Mouse (Mus musculus) megakaryocyte, embryonic 14.5 days (primary cell): ENCODE data around the gene Gm11444.

Experiments
- FLI1 ChIP-seq: IDR thresholded peaks from 2 replicates; pipeline ENCODE4 v1.6.1; 2012; ENCODE audit warnings: low read length, inconsistent platforms, mixed read lengths
- GATA1 ChIP-seq: IDR thresholded peaks from 3 replicates; pipeline ENCODE4 v1.6.1; 2012; ENCODE audit warnings: mixed read lengths, low read length, inconsistent platforms, borderline replicate concordance

GRCm38 (mm10) chr11:85894136-85894530, 44.0 kb upstream of the Gm11444 start:
- TF ChIP-seq GATA1 (no peak), FLI1 (no peak)
